Mouse (Mus musculus) retina, adult 2 months (tissue): ENCODE data around the gene Ly6g6d.

Experiments
- DNase-seq: peaks from one replicate; pipeline ENCODE4 v3.0.0-alpha.2; 2012; ENCODE audit warnings: low read depth, low spot score

The Ly6g6d gene

GRCm38 (mm10) chr17:35024691-35025488 lies 53.0 kb downstream of the Ly6g6d start:
- no peak for DNase-seq

DNA sequence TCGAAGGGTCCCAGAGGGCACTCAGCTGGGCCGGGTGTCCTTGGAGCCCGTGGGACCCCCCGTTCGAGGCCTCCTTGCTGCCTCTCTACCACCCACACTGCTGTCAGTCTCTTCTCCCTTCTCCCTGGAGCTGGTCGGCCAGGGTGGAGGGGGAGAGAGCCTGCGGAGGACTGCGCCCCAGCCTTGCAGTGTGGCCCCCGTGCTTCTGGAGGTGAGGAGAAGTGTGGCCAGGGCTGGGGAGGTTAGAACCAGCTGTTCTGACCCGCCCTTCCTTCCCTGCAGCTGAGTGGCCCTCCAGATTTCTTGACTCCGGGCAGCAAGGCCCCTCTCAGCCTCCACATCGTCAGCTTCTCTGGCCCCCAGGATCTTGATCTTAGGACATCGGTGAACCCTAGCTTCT lies 53.6 kb downstream of the Ly6g6d start:
- DNase-seq, result no peak

- no peak for DNase-seq
Observed at GRCm38 (mm10) chr17:35023756-35024155, 54.1 kb downstream of the Ly6g6d start.

GRCm38 (mm10) chr17:35023221-35023620 lies 54.6 kb downstream of the Ly6g6d start:
- DNase-seq, result no peak

DNA sequence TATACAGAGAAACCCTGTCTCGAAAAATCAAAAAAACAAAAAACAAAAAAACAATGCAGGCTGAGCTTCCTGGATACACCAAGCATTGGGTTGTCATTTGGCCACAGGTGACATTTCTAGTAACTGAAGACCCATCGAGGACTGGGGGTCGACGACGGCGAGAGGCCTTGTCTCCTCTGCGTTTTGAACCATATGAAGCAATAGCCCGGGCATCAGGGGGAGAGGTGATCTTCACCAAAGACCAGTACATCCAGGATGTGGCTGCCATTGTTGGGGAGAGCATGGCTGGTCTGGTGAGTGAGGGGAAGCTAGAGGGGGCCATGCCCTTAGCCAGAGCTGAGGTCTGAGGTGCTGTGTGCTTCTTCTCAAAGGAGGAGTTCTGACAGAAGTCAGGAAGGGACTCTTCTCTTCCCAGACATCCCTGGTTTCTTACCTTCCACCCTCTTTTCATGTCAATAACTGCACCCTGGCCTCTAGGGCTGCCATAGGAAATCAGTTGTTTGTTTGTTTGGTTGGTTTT lies 55.3 kb downstream of the Ly6g6d start:
- DNase-seq, result no peak

GRCm38 (mm10) chr17:35021842-35022477 lies 55.9 kb downstream of the Ly6g6d start:
- DNase-seq, result no peak
